Mouse (Mus musculus) frontal cortex, postnatal 36 days (tissue): ENCODE results near the gene Tlr8.

Experiments
- DNase-seq, 2 experiments: peaks; one replicate each; pipeline ENCODE4 v3.0.0; 2022; ENCODE audit warnings: low spot score in 2 of 2

Tlr8 gene

DNA sequence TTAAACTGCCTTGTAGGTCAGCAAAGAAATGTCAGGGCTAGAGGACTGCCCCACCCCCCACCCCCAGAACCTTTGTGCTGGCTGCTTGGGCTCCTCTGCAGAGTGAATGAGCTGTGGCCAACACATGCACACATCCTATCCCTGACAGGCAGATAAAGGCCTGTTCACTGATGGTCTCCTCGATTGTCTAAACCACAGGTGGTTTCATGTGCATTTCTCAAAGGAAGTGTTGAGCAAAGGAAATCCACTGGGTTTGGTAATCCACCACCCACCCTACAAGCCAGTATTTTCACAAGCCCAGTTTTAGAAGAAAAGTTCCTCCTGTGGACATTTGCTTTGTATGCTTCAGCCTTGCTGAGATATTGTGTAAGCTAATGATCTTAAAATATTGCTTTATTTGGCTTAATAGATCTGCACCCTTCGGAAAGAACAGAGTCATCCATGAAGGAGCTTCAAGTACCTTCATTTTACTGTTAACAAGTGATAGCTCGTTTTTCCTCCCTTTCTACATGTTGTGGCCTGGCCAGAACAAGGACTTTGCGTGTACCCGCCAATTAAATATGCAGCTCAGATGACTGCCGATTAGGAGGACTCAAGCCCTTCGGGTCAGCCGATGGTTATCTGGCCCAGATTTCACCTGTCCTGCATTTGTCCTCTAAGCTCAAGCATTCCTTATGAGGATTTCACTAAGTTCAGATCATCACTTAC lies 58.2 kb downstream of the Tlr8 start:
- no peak for DNase-seq

GRCm38 (mm10) chrX:167201365-167201764 lies 62.8 kb downstream of the Tlr8 start:
- no peak for DNase-seq

DNA sequence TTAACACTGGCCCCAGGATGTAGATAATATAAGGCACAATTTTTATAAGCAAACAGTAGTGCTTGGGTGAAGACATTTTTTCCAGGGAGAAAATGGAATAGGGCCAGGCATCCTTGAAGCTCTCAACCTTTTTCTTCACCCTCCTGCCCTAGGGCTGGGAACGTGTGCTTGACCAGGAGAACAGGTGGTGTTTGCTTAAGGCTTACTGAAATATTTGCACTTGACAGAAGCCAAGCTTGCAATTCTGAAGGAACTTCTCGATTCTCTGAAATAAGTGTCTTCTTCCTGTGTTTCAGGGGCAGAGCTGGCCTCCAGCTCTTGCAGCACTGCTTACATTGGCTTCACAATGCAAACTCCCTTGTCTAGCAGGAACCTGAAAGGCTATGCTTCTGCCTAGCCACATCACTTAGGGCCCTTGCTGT lies 68.9 kb downstream of the Tlr8 start:
- no peak for DNase-seq
